Mouse (Mus musculus) E14TG2a.4 (cell line): ENCODE data around the gene Gli3.

Experiments used
- H3K27me3 ChIP-seq: 2 replicates; pipeline ENCODE4 v1.6.1; 2014; ENCODE audit warnings: low read length, control low read depth; ENCODE audit not compliant: insufficient read depth
- H3K36me3 ChIP-seq: 2 replicates; pipeline ENCODE4 v1.6.1; 2014; ENCODE audit warnings: low read length, control low read depth; ENCODE audit not compliant: insufficient read depth
- H3K4me1 ChIP-seq: replicated peaks from 2 replicates; pipeline ENCODE4 v1.6.1; 2014; ENCODE audit warnings: low read depth, low read length, control low read depth
- H3K4me3 ChIP-seq: replicated peaks from 2 replicates; pipeline ENCODE4 v1.5.1; 2014; ENCODE audit warnings: mild to moderate bottlenecking, low read length
- H3K9me3 ChIP-seq: 2 replicates; pipeline ENCODE4 v1.6.1; 2014; ENCODE audit warnings: low read length, control low read depth
- CTCF ChIP-seq: conservative IDR thresholded peaks from 2 replicates; pipeline ENCODE4 v1.5.1; 2014; ENCODE audit warnings: low read length
- NANOG ChIP-seq: IDR thresholded peaks from 2 replicates; pipeline ENCODE4 v1.6.1; 2014; ENCODE audit warnings: borderline replicate concordance, low read length, mixed read lengths
- POU5F1 ChIP-seq: IDR thresholded peaks from 2 replicates; pipeline ENCODE4 v1.6.1; 2014; ENCODE audit warnings: low read length, borderline replicate concordance

Gli3 gene

GRCm38 (mm10) chr13:15714726-15715437 is 251.8 kb downstream of the Gli3 start:
- Histone ChIP-seq H3K9me3 (no peaks in the 10 kb centered on the region), H3K27me3 (no peaks in the 10 kb centered on the region), H3K4me1 (peaks cover 6% of the 10 kb centered on the region; the same call in 1 of the 2 replicates), H3K4me3 (no peak overlapping the region), H3K36me3 (no peaks in the 10 kb centered on the region)
- no peak for TF ChIP-seq POU5F1
- peak; percentile 32 for TF ChIP-seq CTCF
- no peak for TF ChIP-seq NANOG

- Histone ChIP-seq H3K36me3 (peaks cover 16% of the 10 kb centered on the region; the same call in 1 of the 2 replicates), H3K27me3 (no peaks in the 10 kb centered on the region), H3K4me3 (no peak overlapping the region), H3K4me1 (no peaks in the 10 kb centered on the region), H3K9me3 (no peaks in the 10 kb centered on the region)
- no peak for TF ChIP-seq NANOG
- no peak for TF ChIP-seq POU5F1
- TF ChIP-seq CTCF = no peak
Measured at GRCm38 (mm10) chr13:15721446-15721845, 258.4 kb downstream of the Gli3 start.

- no peaks in the 10 kb centered on the region for H3K4me1 ChIP-seq
- no peaks in the 10 kb centered on the region for H3K9me3 ChIP-seq
- peaks cover 16% of the 10 kb centered on the region; the same call in 1 of the 2 replicates for H3K36me3 ChIP-seq
- no peaks in the 10 kb centered on the region for H3K27me3 ChIP-seq
- H3K4me3 ChIP-seq = no peak overlapping the region
- no peak for TF ChIP-seq POU5F1
Measured at GRCm38 (mm10) chr13:15722766-15723379, 259.8 kb downstream of the Gli3 start.

- H3K9me3 ChIP-seq = no peaks in the 10 kb centered on the region
- peaks cover 16% of the 10 kb centered on the region; the same call in 1 of the 2 replicates for H3K36me3 ChIP-seq
- no peak overlapping the region for H3K4me3 ChIP-seq
- 0 out of 2 replicates have a peak, but pooled peaks cover 2% of the 10 kb centered on the region for H3K4me1 ChIP-seq
- H3K27me3 ChIP-seq = no peaks in the 10 kb centered on the region
- no peak for TF ChIP-seq NANOG
- TF ChIP-seq POU5F1 = no peak
- no peak for TF ChIP-seq CTCF
Measured at GRCm38 (mm10) chr13:15724723-15725122, 261.7 kb downstream of the Gli3 start.

GRCm38 (mm10) chr13:15741771-15742170 is 278.7 kb downstream of the Gli3 start:
- Histone ChIP-seq H3K9me3 (no peaks in the 10 kb centered on the region), H3K4me1 (no peaks in the 10 kb centered on the region), H3K4me3 (no peak overlapping the region), H3K36me3 (no peaks in the 10 kb centered on the region), H3K27me3 (no peaks in the 10 kb centered on the region)
- TF ChIP-seq CTCF = no peak
- TF ChIP-seq NANOG = no peak
- TF ChIP-seq POU5F1 = no peak

- TF ChIP-seq NANOG = no peak
- TF ChIP-seq CTCF = no peak
- TF ChIP-seq POU5F1 = no peak
Measured at GRCm38 (mm10) chr13:15742308-15742707, 279.3 kb downstream of the Gli3 start.

GRCm38 (mm10) chr13:15742777-15743176 is 279.7 kb downstream of the Gli3 start:
- no peaks in the 10 kb centered on the region for H3K36me3 ChIP-seq
- H3K9me3 ChIP-seq = no peaks in the 10 kb centered on the region
- H3K27me3 ChIP-seq = no peaks in the 10 kb centered on the region
- no peak overlapping the region for H3K4me3 ChIP-seq
- no peaks in the 10 kb centered on the region for H3K4me1 ChIP-seq
- TF ChIP-seq POU5F1 (no peak), NANOG (no peak), CTCF (no peak)

More at GRCm38 (mm10) chr13:15742308-15742707, 279.3 kb downstream of the Gli3 start:
- no peak overlapping the region for H3K4me3 ChIP-seq
- no peaks in the 10 kb centered on the region for H3K27me3 ChIP-seq
- no peaks in the 10 kb centered on the region for H3K4me1 ChIP-seq
- no peaks in the 10 kb centered on the region for H3K36me3 ChIP-seq
- no peaks in the 10 kb centered on the region for H3K9me3 ChIP-seq

- TF ChIP-seq POU5F1 (no peak), CTCF (peak; percentile 89)
- H3K9me3 ChIP-seq = no peaks in the 10 kb centered on the region
Measured at GRCm38 (mm10) chr13:15758835-15759632, 296.0 kb downstream of the Gli3 start.

More at GRCm38 (mm10) chr13:15758835-15759632, 296.0 kb downstream of the Gli3 start:
- Histone ChIP-seq H3K36me3 (no peaks in the 10 kb centered on the region), H3K4me1 (peaks cover 14% of the 10 kb centered on the region), H3K27me3 (peaks cover 10% of the 10 kb centered on the region), H3K4me3 (peak overlapping the region; percentile 63)
